Comparison of ENCODE assay signal across 14 mouse cellular contexts in the genomic region with DNA sequence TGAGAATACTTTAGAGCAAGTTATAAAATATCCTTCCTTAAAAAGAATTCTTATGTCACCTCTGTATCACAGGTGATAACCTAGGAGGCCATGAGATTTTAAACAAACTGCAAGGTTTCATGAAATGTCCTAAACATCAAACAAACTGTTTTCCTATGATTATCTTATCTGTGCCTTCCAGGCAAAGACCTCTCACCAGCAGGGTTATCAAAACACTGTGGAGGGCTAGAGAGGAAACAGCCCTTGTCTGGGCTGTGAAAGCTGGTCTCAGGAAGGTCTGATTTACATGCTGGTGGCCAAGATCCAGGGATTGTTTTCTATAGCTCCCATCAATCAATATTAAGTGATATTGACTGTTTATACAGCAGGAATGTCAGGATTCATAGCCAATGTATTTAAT. TPM values are rescaled to one million over a fixed set of nuclear protein-coding genes. Genes with fewer than 3 reads are reported as not detected.
DNase-seq lines count a peak whose midpoint lies in the region; ATAC-seq lines count a peak whose summit lies in the region.
"Had no signal": no experiment of that assay in that cellular context is flagged by ENCODE, and none has a peak within 500 bp of the region (broad histone marks: within the 10 kb centered on the region; RNA-seq: fewer than 3 reads in every experiment).

No protein-coding gene starts in this region.

- no peaks in the 10 kb centered on the region for H3K36me3 ChIP-seq in lung, embryonic 15.5 days
- H3K36me3 ChIP-seq in liver, embryonic 13.5 days = no peaks in the 10 kb centered on the region
- no peaks in the 10 kb centered on the region for H3K36me3 ChIP-seq in hindbrain, embryonic 11.5 days (ENCODE audit: control insufficient read depth, insufficient read depth, low read length)
- H3K36me3 ChIP-seq: limb, embryonic 10.5 days had no signal

- DNase-seq in adrenal gland, adult (ENCODE audit: inconsistent age in 2 of 2, low spot score in 1 of 2) = peak; percentile 5 to 38
- no peak for DNase-seq in adrenal gland, postnatal 10 days
- no peak for DNase-seq in lung, adult 18-20 months
- peak; percentile 0 for DNase-seq in liver, embryonic 13.5 days
- no peak for DNase-seq in Muller cell, postnatal 12 days (ENCODE audit: inconsistent ontology term)
- DNase-seq in hindbrain, embryonic 11.5 days (ENCODE audit: low spot score) = no peak
- no peak for DNase-seq in urinary bladder, postnatal 36 days (ENCODE audit: low spot score in 2 of 2)
- DNase-seq: adrenal gland, adult 8-10 months; lung, postnatal 36 days; thymus, adult 18-20 months had no signal

- peak; percentile 42; the same call in 1 of the 2 replicates for ATAC-seq in lung, embryonic 15.5 days (ENCODE audit: borderline replicate concordance, extremely low read depth, low FRiP score, low TSS enrichment)
- ATAC-seq in liver, embryonic 13.5 days (ENCODE audit: low read depth) = peak; percentile 77
- ATAC-seq in hindbrain, embryonic 11.5 days (ENCODE audit: low FRiP score) = no peak
- ATAC-seq: hindbrain, embryonic 16.5 days; midbrain, embryonic 16.5 days had no signal

- no peak overlapping the region for H3K4me3 ChIP-seq in lung, embryonic 15.5 days
- H3K4me3 ChIP-seq in liver, embryonic 13.5 days (replicated peaks) = no peak overlapping the region
- no peak overlapping the region for H3K4me3 ChIP-seq in hindbrain, embryonic 11.5 days (ENCODE audit: low read depth, low read length)
- H3K4me3 ChIP-seq: limb, embryonic 10.5 days had no signal

- H3K27me3 ChIP-seq in lung, embryonic 15.5 days = no peaks in the 10 kb centered on the region
- H3K27me3 ChIP-seq in liver, embryonic 13.5 days = no peaks in the 10 kb centered on the region
- H3K27me3 ChIP-seq in hindbrain, embryonic 11.5 days (ENCODE audit: control insufficient read depth, insufficient read depth, low read length) = no peaks in the 10 kb centered on the region

- no peaks in the 10 kb centered on the region for H3K9me3 ChIP-seq in lung, embryonic 15.5 days
- no peaks in the 10 kb centered on the region for H3K9me3 ChIP-seq in liver, embryonic 13.5 days (replicated peaks)
- no peaks in the 10 kb centered on the region for H3K9me3 ChIP-seq in hindbrain, embryonic 11.5 days (ENCODE audit: control insufficient read depth, low read length)
- H3K9me3 ChIP-seq: limb, embryonic 10.5 days had no signal

- no peak overlapping the region for H3K9ac ChIP-seq in lung, embryonic 15.5 days
- H3K9ac ChIP-seq in liver, embryonic 13.5 days = no peak overlapping the region
- H3K9ac ChIP-seq in hindbrain, embryonic 11.5 days (ENCODE audit: low read depth, low read length) = no peak overlapping the region

- no peak overlapping the region for H3K27ac ChIP-seq in lung, embryonic 15.5 days
- no peak overlapping the region for H3K27ac ChIP-seq in liver, embryonic 13.5 days
- no peak overlapping the region for H3K27ac ChIP-seq in hindbrain, embryonic 11.5 days (ENCODE audit: low read depth, low read length)
- H3K27ac ChIP-seq: limb, embryonic 10.5 days had no signal

- H3K4me1 ChIP-seq in lung, embryonic 15.5 days = no peaks in the 10 kb centered on the region
- 0 out of 2 replicates have a peak, but pooled peaks cover 4% of the 10 kb centered on the region for H3K4me1 ChIP-seq in liver, embryonic 13.5 days (replicated peaks)
- no peaks in the 10 kb centered on the region for H3K4me1 ChIP-seq in hindbrain, embryonic 11.5 days (replicated peaks; ENCODE audit: control insufficient read depth, insufficient read depth, low read length)
- H3K4me1 ChIP-seq: limb, embryonic 10.5 days had no signal

- no peak overlapping the region for H3K4me2 ChIP-seq in lung, embryonic 15.5 days
- no peak overlapping the region for H3K4me2 ChIP-seq in liver, embryonic 13.5 days
- no peak overlapping the region for H3K4me2 ChIP-seq in hindbrain, embryonic 11.5 days (replicated peaks; ENCODE audit: low read depth, low read length)

RNA-seq across cellular contexts. Expression of a gene that starts 46.4 kb away (rescaled TPM):
- total RNA-seq in adrenal gland, postnatal 10 days (2021) = 1 to 10 TPM; 4.0 to 4.6 TPM
- polyA plus RNA-seq in lung, embryonic 15.5 days (2015; fragmentation: Nextera tagmentation; extraction: Ambion mirVana) = 20.4 and 21.3 TPM in 2 replicates
- 0.27 and 0.79 TPM in 2 replicates for polyA plus RNA-seq in liver, embryonic 13.5 days (2015; fragmentation: Nextera tagmentation; extraction: Ambion mirVana)
- polyA plus RNA-seq in hindbrain, embryonic 11.5 days (2014; fragmentation: Nextera tagmentation; extraction: Ambion mirVana) = 12.3 and 15.3 TPM in 2 replicates

Comparison
In these comparisons a context has a peak if more than half of its experiments do, and no peak if none do; other contexts are left out.
1. DNase-seq: peak in adrenal gland, adult (2 of 2) and liver, embryonic 13.5 days (single experiment); none in adrenal gland, postnatal 10 days (single experiment), lung, adult 18-20 months (0 of 2), Muller cell, postnatal 12 days (single experiment), hindbrain, embryonic 11.5 days (single experiment) and urinary bladder, postnatal 36 days (0 of 2).